Mouse (Mus musculus): Measurements from ENCODE around the gene Tsc2.

Tsc2 gene

DNA sequence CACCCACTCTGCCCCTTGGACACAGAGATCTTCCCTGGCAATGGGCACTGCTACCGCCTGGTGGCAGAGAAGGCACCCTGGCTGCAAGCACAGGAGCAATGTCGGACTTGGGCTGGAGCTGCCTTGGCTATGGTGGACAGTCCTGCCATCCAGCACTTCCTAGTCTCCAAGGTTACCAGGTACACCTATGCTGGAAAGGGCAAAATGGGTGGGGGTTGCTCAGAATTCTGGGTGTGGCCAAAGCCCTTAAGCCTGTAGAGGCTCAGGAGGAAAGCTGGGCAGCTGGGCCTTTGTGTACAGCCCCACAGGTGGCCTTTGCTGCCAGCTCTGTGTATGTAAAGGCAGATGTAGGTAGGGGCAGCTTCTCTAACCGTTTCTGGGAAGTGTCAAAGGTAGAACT is 66.6 kb downstream of the Tsc2 start:
- DNase-seq, result no peak

DNA sequence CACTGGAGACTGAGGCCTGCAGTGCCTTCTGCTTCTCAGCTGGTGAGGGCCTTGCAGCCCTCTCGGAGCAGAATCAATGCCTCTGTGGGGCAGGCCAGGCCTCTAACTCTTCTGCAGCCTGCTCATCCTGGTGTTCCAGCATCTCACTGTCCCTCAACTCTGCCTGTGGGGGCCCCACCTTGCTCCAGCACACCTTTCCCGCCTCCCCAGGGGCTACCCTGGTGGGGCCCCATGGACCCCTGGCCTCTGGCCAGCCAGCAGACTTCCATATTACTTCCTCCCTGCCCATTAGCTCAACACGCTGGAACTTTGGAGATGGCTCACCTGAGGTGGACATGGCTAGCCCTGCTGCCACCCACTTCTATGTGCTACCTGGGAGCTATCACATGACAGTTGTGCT is 67.3 kb downstream of the Tsc2 start:
- no peak for DNase-seq

DNA sequence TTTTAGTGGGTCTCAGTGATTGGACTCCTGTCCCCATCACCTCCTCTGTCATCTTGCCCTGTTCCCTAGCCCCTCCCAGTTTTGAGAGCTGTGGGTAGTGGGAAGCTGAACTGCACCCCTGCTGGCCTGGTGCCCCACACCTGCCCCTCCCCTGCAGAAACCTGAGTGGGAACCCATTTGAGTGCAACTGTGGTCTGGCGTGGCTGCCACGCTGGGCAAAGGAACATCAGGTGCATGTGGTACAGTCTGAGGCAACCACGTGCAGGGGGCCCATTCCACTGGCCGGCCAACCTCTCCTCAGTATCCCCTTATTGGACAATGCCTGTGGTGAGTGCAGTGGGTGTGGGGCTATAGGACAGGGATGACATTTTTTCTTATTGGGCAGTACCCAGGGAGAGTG is 68.0 kb downstream of the Tsc2 start:
- DNase-seq, result no peak

DNA sequence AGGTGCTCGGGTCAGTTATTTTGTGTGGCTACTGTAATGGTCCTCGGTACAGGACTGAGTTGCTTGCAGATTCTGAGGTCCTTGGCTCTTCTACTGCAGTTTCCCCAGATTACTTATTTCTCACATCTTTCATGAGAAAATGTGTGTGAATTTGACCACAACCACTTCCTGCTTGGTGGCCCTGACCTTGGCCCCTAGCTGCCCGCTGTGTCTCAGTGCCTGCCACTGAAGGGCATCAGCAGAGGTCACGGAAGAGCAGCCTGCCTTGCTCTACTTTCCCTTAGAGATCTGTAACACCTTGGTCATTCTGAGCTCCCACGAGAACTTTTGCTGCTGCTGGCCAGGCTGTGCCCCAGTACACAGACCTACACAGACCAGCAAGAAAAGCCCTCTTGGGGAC is 68.8 kb downstream of the Tsc2 start:
- no peak for DNase-seq

DNA sequence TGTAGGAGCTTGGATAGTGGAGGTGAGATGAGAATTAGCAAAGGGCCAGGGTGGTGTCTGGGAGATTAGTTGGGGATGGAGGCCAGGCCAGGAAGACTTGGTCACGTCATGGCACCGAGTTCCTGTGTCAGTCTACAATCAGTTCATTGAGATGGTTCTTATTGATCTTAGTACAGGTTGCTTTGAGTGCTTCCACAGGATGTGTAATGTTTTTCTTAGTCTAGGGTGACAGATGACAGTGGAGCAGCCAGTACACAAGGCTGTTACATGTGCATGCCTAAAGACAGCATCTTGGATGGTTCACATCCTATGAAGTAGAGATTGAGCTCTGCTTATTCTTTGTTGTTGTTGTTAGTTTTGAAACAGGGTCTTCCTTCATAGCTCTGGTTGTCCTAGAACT is 70.8 kb downstream of the Tsc2 start:
- DNase-seq, result no peak

DNA sequence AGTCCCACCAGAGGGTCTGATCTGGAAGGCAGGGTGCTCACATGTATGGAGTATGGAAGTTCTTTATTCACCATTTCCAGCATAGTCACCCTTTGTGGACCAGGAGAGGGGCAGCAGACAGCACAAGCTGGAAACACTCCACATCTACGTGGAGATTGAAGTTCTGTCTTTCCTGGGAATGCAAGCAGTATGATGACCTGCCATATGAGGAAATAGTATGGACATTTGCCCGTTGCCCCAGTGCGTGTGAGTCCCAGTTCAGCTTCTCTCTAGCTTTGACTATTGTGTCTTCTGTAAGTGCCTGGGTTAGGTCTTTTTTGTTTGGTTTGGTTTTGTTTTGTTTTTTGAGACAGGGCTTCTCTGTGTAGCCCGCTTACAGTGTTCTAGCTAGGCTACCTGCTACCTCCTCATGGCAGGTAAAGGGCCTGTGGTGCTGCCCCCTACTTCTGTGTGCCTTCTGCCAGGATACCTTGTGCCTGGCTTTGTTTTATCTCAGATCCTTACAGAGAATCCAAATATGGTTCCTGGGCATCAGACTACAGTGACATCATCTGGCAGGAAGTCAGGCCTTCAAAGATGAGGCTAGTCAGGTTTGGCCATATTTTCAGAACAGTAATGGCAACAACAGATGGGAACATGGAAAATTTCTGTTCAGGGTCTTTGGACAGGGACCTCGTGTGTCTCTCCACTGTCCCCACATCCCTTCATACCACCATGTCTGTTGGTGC is 72.0 kb downstream of the Tsc2 start:
- DNase-seq, result no peak

DNA sequence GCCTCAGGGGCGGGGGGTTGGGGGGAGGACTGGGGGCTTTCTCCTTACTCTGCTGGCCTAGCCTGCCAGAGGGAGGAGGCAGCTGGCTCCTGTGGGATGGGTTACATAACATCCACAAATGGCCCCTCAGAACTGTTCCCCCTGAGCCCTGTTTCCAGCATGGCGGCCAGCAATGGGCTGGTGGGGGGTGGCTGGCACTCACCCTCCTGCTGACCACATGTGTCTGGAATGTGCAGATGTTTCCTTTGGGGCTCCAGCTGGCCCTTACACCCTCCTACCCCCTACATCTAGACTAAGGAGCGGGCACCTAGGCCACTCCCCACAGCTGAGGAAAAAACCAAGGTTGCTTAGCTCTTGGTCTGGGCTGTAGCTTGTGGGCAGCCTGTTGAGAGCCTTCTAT is 73.3 kb downstream of the Tsc2 start:
- peak in 1 of 2 experiments; percentile 48 for DNase-seq

DNA sequence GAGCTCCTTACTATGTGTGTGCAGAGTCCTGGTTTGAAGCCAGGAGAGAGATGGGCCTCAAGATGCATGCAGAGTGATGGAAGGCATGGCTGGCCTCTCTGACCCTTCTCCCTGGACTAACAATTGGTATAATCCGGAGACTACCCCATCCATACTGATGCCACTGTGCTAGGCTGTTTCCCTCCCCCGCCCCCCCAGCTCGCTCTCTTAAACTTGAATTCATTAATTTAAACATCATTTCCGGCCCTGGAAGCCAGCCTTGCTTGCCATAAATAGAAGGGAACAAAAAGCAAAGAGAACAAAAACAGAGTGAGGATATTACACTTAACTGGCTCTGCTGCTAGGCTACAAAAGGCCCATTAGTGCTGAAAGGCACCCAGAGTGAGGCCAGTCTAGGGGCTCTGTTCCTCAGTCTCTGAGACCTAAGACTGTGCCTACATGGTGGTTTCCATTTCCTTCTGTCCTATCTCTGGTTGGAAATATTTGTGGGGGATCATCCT is 73.8 kb downstream of the Tsc2 start:
- peak in 1 of 2 experiments; percentile 42 for DNase-seq

DNA sequence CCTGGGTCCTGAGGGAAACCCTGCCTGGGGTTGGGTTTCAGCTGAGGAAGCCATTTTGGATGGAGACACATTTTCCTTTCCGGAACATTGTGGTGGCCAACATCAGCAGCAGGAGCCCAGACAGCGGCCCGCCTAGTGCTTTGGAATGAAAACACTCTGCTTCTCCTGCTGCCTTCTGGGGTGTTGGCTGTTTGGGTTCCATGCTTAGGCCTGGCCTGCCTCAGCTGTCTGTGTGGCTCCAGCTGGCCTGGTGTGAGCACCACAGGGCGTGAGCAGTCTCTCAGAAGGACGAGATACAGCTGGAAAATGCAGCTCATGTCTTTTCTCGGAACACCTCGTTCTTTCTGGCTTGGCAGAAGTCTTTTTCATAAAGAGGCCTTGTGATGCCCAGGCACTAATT is 75.3 kb downstream of the Tsc2 start:
- DNase-seq, result peak in 1 of 2 experiments; percentile 44

DNA sequence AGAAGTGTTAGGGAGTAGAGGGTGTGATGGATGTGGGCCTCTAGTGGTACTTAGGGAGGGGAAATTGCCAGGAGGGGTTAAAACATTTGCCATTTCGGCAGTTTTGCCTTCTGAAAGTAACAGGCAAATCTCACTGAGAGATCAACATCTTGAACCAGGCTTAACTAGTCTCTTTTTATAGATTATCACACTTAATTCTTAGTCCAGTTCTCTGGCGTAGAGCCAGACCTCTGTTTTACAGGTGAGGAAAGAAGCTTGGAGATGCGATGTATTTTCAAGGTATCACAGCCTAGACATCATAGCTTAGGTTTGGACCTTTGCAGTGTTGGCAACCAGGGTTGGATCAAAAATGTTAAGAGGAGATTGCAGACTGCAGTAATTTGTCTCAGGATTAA is 81.4 kb downstream of the Tsc2 start:
- DNase-seq, result peak in 1 of 2 experiments; percentile 20

DNA sequence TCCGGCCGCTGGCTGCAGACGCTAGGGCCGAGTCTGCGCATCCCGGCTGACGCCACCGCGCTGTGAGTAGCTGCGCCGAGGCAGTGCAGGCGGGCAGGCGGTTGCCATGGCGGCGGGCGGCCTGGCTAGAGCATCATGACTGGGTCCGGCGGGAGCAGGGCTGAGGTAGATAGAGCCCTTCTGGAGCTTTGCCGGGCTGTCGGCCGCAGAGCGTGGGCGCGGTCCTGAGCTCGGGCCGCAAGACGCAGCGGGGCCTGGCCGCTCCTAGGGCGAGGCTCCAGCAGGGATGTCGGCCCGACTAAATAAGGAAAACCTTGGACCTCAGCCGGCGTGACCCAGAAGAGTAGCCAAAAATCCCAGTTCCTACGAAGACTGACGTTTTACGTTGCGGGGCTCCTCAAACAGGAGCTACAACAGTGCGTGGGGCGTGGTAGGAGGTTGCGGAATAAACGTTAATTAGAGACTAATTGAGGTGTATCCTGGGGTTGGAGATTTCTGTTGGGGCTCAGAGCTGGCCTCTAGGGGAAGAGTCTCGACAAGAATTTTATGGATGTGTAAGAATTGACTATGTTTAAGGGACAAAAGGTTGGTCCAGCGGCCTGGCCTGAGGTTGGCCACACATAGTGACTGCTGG is 81.9 kb downstream of the Tsc2 start:
- peak; percentile 74 to 90 for DNase-seq

DNA sequence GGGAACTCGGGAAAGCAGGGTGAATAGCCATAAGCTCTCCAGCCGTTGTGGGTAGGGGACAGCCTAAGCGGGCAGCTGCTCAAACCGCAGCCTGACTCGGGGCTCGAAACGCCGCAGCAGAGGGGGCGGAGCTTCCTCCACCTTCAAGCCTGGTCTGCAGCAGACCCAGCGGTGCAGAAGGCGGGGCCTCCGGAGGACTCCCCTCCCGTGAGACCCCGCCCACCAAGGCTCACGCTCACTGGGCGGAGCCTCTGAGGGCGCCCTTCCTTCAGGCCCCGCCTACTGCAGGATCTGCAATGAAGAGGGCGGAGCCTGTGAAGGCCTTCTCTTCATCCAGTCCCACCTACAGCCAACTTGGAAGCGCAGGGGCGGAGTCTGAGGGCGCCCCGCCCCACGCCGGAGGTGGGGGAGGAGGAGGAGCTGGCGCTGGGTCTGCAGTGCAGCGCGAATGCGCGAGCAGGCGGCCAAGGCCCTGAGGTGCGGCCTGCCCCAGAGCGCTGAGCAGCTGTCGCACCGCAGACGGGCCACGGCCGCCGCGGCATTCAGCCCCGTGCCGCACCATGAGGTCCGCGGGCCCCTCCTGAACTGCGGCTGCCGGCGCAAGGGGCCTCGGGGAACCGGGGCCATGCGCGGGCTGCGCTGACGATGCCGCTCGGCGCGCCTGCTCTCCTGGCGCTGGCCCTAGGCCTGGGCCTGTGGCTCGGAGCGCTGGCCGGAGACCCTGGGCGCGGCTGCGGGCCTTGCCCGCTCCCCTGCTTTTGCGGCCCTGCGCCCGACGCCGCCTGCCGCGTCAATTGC is 82.6 kb downstream of the Tsc2 start, which contains the start of gene Pkd1:
Gene Pkd1 (plus strand): TSS at position 217 of the 798 bp plus-strand sequence.
- peak; percentile 99 for DNase-seq

DNA sequence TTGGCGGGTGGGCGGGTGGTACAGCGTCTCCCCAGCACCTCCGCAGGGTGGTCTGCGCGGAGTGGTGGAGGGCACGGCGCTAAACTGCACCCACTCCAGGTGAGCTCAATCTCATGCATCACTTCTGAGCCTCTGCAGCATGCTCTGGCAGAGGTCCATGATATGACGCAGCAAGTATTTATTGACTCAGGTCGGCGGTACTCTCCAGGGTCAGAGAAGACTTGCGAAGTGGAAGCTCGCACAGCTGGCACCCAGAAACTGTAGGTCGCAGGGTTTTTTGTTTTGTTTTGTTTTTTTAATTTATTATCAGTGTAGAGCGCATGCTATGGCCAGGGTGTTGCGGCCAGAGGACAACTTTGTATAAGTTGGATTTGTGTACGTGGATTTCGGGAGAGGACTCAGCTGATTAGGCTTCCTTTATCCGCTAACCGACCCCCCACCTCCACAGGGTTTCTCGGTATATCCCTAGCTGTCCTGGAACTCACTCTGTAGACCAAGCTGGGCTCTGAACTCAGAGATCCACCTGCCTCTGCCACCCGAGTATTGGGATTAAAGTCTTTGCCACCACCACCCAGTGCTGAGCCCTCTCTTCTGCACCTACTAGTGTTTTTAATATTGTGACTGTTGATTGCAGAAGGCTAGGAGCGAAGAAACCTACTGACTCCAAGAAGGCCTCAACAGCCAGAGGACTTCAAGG is 83.4 kb downstream of the Tsc2 start:
- peak; percentile 82 to 85 for DNase-seq

DNA sequence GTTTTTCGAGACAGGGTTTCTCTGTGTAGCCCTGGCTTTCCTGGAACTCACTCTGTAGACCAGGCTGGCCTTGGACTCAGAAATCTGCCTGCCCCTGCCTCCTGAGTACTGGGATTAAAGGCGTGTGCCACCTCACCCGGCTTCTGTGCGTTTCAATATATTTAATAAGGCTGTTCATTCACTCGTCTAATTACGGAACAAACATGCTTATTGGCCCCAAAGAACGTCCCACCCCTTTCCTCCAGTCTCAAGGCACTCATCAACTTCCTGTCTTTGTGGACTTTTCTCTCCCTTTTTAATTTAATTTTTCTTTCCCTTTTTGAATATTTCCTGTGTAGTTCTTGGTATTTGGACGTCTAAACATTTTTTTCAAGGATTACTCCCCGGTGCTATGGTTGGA is 84.0 kb downstream of the Tsc2 start:
- DNase-seq, result peak; percentile 45 to 54

DNA sequence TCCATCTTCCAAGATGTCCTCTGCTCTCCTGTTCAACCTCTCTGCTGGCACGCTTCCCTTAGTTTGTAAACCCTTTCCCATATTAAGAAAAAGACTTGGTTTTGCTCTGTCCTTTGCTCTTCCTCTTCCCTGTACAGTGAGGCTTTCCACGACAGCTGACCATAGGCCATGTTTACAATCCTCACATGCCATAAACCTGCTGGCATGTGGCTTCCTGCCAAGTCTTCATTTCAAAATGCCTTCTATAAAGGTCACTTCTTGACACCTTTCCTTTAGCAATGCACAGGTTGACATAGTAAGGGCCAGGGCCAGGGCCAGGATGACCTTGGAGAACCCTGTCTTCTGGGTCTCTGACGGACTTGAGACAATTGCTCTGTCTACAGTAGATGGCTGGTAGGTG is 86.2 kb downstream of the Tsc2 start:
- DNase-seq, result peak in 1 of 2 experiments; percentile 43
